Mouse (Mus musculus): ENCODE data around the gene Retreg1. TPM values are rescaled to one million over a fixed set of nuclear protein-coding genes. Genes with fewer than 3 reads are reported as not detected.

Retreg1 gene
- 200 and 209 TPM in 2 replicates for total RNA-seq (2017)

DNA sequence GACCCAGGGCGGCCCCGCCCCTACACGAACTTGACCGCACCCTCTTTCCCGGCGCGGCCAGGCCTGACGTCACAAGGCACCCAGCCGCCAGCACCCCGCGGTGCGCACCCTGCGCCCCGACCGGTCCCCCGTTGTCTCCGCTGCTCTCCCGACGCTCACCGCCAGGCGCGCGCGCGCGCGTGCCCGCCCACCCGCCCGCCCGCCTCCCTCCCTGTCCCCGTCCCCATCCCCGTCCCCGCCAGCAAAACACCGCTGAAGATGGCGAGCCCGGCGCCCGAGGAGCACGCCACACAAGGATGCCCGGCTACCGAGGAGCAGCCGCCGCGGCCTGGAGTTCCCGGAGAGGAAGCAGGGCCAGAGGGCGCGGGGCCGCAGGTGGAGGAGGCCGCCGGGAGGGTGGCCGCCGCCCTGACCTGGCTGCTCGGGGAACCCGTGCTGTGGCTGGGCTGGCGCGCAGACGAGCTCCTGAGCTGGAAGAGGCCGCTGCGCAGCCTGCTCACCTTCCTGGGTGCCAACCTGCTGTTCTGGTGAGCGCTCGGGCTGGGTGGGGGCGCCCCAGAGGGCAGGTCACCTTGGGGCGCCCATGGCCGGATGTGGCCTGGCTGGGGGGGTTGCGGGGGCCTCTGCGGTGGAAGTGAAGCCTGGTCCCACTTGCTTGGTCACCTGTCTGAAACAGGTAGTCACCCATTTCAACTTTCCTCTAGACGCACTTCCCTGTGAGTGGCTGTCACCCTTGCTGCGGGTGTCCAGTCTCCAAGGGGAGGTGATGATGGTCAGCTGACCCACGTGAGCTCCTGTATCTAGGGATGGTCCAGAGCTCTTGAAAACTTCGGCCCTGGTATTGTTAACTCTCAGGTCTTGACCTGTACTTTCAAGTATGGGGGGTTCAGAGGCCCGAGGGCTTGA, at the start of gene Retreg1:
TSS of gene Retreg1 (plus strand) at position 95 of the 906 bp plus-strand sequence.
- ATAC-seq (replicated peaks in 1 of 2; ENCODE audit: insufficient read depth in 1 of 2, low FRiP score in 2 of 2, low TSS enrichment in 1 of 2, low read depth in 1 of 2, poor library complexity in 2 of 2, severe bottlenecking in 2 of 2), result peak; percentile 84 to 94

GRCm38 (mm10) chr15:25794123-25794522, 48.9 kb upstream of the Retreg1 start:
- ATAC-seq (replicated peaks in 1 of 2; ENCODE audit: insufficient read depth in 1 of 2, low FRiP score in 2 of 2, low TSS enrichment in 1 of 2, low read depth in 1 of 2, poor library complexity in 2 of 2, severe bottlenecking in 2 of 2), result no peak

GRCm38 (mm10) chr15:25795496-25795895, 47.5 kb upstream of the Retreg1 start:
- no peak for ATAC-seq (replicated peaks in 1 of 2; ENCODE audit: insufficient read depth in 1 of 2, low FRiP score in 2 of 2, low TSS enrichment in 1 of 2, low read depth in 1 of 2, poor library complexity in 2 of 2, severe bottlenecking in 2 of 2)

GRCm38 (mm10) chr15:25796353-25796752, 46.6 kb upstream of the Retreg1 start:
- ATAC-seq (replicated peaks in 1 of 2; ENCODE audit: insufficient read depth in 1 of 2, low FRiP score in 2 of 2, low TSS enrichment in 1 of 2, low read depth in 1 of 2, poor library complexity in 2 of 2, severe bottlenecking in 2 of 2), result peak; percentile 53 to 80; a peak in 3 of 4 replicates

DNA sequence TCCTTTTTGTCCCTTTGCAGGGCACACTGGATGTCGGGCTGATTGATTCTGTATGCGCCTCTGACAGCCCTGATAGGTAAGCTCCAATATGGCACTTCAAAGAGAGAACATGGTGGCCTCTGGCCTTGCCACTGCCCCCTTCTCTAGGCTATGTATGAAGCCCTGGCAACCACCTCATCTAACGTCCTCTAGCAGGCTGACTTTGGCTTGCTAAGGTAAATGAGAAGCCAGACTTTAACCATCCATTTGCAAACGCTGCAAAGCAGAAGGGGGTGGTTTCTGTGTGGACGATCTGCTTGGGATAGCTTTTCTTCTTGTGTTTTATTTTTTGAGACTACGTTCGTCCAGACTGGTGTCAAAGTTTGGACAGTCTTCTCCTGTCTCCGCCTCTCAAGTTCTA, 45.8 kb upstream of the Retreg1 start:
- ATAC-seq (replicated peaks in 1 of 2; ENCODE audit: insufficient read depth in 1 of 2, low FRiP score in 2 of 2, low TSS enrichment in 1 of 2, low read depth in 1 of 2, poor library complexity in 2 of 2, severe bottlenecking in 2 of 2), result no peak

DNA sequence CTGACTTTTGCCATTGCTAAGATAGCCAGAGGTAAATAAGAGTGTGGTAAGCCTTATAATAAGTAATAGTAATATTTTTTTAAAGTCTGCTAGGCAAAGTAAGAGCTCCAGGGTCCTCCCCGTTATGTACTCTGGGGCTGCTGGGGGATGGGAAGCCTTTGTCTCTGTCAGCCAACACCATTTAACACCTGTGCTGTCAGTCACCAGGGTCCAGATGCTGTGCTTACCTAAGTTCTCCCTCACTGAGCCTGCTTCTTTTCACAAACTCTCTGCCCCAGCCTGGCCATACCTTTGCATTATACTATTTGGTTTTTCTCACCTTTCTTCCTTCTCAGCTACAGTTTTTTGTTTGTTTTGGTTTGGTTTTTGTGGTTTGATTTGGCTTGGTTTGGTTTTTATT, 45.1 kb upstream of the Retreg1 start:
- no peak for ATAC-seq (replicated peaks in 1 of 2; ENCODE audit: insufficient read depth in 1 of 2, low FRiP score in 2 of 2, low TSS enrichment in 1 of 2, low read depth in 1 of 2, poor library complexity in 2 of 2, severe bottlenecking in 2 of 2)

DNA sequence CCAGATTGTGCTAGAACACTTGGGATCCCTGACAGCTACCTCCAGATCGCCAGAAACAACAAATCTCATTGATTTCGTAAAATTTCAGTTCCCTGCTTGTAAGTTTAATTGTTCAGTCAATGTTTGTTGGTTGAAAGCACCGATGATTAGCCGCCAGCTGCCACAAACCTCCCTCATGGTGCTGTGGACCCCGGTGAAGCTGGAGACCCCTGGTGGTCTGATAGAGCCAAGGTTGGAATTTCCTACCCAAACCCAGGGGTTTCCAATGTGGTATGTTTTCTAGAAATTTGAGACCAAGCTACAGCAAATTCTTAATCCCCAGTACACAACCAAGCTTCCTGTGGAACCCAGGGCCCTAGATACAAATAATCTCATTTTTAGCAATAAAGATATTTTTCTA, 41.3 kb upstream of the Retreg1 start:
- no peak for ATAC-seq (replicated peaks in 1 of 2; ENCODE audit: insufficient read depth in 1 of 2, low FRiP score in 2 of 2, low TSS enrichment in 1 of 2, low read depth in 1 of 2, poor library complexity in 2 of 2, severe bottlenecking in 2 of 2)

GRCm38 (mm10) chr15:25802194-25802593, 40.8 kb upstream of the Retreg1 start:
- no peak for ATAC-seq (replicated peaks in 1 of 2; ENCODE audit: insufficient read depth in 1 of 2, low FRiP score in 2 of 2, low TSS enrichment in 1 of 2, low read depth in 1 of 2, poor library complexity in 2 of 2, severe bottlenecking in 2 of 2)

- ATAC-seq (replicated peaks in 1 of 2; ENCODE audit: insufficient read depth in 1 of 2, low FRiP score in 2 of 2, low TSS enrichment in 1 of 2, low read depth in 1 of 2, poor library complexity in 2 of 2, severe bottlenecking in 2 of 2), result no peak
Measured at GRCm38 (mm10) chr15:25803111-25803510, 39.9 kb upstream of the Retreg1 start.

DNA sequence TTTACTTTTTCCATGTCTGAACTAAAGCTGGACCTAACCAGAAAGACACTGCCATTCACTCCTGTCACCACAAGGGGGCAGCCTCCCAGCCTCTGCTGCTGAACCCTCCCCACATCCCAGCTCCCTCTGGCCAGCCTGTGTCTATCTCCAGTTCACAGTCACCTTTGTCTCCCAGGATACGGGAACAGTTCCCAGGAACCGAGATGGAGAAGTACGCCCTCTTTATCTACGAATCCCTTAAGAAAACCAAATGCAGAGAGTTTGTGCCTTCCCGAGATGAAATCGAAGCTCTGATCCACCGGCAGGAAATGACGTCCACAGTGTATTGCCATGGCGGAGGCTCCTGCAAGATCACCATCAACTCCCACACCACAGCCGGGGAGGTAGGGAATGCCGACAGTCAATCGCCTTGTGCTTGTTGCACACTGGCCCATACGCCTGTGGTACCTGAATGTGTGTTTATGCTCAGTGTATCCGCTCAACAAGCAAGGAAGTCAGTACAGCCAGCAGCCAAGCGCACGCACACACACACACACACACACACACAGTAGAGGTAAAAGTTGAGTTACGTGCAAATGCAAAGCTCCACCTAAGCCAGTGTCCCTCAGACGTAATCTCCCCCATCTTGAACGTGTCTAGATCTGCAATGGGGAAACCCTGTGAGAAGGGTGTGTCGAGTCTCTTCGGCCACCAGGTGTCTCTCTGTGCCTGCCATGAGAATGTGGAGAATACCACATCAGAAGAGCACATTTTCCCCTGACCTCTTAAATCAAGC, 37.5 kb upstream of the Retreg1 start:
- ATAC-seq (replicated peaks in 1 of 2; ENCODE audit: insufficient read depth in 1 of 2, low FRiP score in 2 of 2, low TSS enrichment in 1 of 2, low read depth in 1 of 2, poor library complexity in 2 of 2, severe bottlenecking in 2 of 2), result peak; percentile 84 to 91

DNA sequence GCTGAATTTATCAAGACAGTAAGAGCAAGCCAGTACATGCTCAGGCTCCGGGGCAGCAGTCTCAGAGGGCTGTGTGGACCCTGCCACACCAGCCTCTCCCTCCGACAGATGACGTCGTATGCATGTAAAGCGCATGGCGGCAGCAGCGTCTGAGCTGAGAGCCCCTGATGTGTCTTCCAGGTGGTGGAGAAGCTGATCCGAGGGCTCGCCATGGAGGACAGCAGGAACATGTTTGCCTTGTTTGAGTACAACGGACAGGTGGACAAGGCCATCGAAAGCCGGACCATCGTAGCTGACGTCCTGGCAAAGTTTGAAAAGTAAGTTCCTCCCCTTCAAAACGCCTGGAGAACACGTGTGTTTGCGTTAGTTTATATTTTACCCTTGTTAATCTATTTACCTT, 36.6 kb upstream of the Retreg1 start:
- no peak for ATAC-seq (replicated peaks in 1 of 2; ENCODE audit: insufficient read depth in 1 of 2, low FRiP score in 2 of 2, low TSS enrichment in 1 of 2, low read depth in 1 of 2, poor library complexity in 2 of 2, severe bottlenecking in 2 of 2)

- no peak for ATAC-seq (replicated peaks in 1 of 2; ENCODE audit: insufficient read depth in 1 of 2, low FRiP score in 2 of 2, low TSS enrichment in 1 of 2, low read depth in 1 of 2, poor library complexity in 2 of 2, severe bottlenecking in 2 of 2)
Measured at GRCm38 (mm10) chr15:25806878-25807277, 36.1 kb upstream of the Retreg1 start.

DNA sequence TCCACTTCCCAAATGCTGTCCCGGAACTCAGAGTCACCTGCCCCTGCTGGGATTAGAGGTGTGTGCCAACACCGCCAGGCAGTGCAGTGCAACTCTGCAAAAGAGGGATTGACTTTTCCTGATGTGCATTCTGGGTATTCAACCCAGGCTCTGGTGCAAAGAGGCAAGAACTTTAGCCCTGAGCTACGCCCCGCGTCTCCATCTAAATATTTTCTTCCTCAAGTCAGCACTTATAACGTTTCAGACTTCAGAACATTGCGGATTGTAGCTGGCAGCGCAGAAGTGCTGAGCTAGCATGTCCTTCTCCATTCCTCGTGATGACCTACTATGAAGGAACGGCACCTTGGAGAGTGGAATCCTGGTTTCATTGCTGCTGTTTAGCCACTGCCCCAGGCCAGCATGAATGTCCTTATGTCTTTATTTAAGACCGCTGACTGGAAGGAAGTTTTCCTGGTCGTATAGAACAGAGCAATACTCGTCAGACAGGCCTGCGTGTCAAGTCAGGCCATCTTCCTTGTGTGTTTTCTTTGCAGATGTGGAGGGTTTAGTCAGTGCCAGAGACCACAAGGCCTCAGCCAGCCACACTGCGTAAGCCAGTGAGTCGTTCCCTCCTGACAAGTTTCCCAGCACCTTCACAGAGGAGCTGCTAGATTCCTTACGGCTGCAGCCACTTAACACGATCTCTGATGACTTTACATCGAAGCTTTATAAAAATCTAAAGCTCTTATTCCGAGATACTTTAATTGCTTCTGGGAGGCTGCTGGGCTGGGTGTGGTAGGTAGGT, 34.1 kb upstream of the Retreg1 start:
- ATAC-seq (replicated peaks in 1 of 2; ENCODE audit: insufficient read depth in 1 of 2, low FRiP score in 2 of 2, low TSS enrichment in 1 of 2, low read depth in 1 of 2, poor library complexity in 2 of 2, severe bottlenecking in 2 of 2), result no peak

DNA sequence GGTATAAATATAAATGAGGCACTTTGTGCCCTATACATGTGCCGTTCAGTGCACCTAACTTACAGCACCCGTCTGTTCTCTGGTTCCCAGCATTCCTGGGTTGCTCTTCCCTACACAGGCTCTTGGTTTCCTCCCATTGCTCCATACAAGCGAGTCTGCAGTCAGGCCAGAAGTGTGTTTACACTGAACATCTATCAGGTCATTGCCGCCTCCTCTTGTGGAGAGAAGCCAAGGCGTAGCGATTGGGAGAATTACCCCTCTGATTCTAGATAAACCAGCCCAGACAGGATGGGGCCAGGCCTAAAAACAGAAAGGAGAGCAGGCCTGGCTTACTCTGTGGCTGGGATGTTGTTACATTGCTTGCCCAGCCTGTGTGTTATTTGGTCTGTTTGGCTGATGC, 33.3 kb upstream of the Retreg1 start:
- ATAC-seq (replicated peaks in 1 of 2; ENCODE audit: insufficient read depth in 1 of 2, low FRiP score in 2 of 2, low TSS enrichment in 1 of 2, low read depth in 1 of 2, poor library complexity in 2 of 2, severe bottlenecking in 2 of 2), result no peak

DNA sequence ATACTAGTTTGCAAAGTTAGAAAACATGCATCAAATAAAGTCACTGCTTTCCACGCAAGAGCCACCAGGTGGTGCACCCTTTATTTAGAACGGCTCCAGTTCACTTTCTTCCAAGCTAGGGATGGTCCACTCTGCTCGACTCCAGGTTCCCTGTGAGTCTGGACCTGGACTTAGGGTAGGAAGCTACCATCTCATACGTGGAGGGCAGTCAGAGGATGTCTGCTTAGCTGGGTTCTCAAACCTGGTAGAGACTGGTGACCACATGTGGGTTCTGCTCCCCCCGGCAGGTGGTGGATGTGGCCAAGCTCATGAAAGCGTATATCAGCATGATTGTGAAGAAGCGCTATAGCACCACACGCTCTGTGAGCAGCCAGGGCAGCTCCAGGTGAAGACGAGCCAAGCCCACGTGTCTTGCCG, 31.1 kb upstream of the Retreg1 start:
- ATAC-seq (replicated peaks in 1 of 2; ENCODE audit: insufficient read depth in 1 of 2, low FRiP score in 2 of 2, low TSS enrichment in 1 of 2, low read depth in 1 of 2, poor library complexity in 2 of 2, severe bottlenecking in 2 of 2), result peak; percentile 60 to 63

GRCm38 (mm10) chr15:25812479-25812878, 30.5 kb upstream of the Retreg1 start:
- 0 out of 4 replicates have a peak, but pooled peaks of 1 of the 2 experiments have one; percentile 7 for ATAC-seq (replicated peaks in 1 of 2; ENCODE audit: insufficient read depth in 1 of 2, low FRiP score in 2 of 2, low TSS enrichment in 1 of 2, low read depth in 1 of 2, poor library complexity in 2 of 2, severe bottlenecking in 2 of 2)

DNA sequence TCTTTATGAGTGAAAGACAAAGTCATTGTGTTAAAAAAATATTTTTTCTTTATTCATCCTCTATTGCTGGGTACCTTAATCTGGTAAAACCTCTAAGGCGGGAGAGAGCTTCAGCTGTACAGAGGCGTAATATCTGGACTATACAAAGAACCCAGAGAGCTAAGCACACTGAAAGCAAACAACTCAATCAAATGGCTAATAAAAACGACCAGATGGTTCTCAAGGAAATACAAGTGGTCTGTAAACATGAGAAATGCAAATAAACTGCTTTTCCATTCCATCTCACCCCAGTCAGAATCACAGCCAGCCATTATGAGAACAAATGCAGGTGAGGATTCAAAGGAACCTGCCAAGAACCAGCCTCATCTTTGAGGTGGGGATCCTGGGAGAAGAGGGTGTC, 28.4 kb upstream of the Retreg1 start:
- ATAC-seq (replicated peaks in 1 of 2; ENCODE audit: insufficient read depth in 1 of 2, low FRiP score in 2 of 2, low TSS enrichment in 1 of 2, low read depth in 1 of 2, poor library complexity in 2 of 2, severe bottlenecking in 2 of 2), result no peak

DNA sequence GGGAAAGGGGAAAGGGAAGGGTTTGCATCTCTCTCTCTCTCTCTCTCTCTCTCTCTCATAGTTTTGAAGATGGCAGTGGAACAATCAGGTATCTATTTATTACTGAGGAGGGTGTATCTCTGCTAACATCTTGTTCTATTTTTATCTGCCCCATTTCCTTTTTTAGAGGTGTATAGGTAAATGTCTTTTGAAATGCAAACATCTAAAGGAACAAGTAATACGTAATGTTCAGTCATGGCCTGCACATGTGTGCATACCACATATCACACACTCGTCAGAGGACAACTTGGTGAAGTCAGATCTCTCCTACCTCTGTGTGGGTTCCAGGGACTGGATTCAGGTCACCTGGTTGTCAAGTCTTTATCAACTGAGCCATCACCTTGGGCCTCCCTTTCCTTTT, 25.8 kb upstream of the Retreg1 start:
- no peak for ATAC-seq (replicated peaks in 1 of 2; ENCODE audit: insufficient read depth in 1 of 2, low FRiP score in 2 of 2, low TSS enrichment in 1 of 2, low read depth in 1 of 2, poor library complexity in 2 of 2, severe bottlenecking in 2 of 2)

Measured in hematopoietic stem cell, adult 5-6 weeks (primary cell).